Mouse (Mus musculus) intestine, embryonic 15.5 days (tissue): ENCODE measurements around the gene Inava. TPM values are rescaled to one million over a fixed set of nuclear protein-coding genes. Genes with fewer than 3 reads are reported as not detected.

Experiments
- ATAC-seq: fragments of 200-750 bp; cut with Nextera tagmentation; 2 replicates; pipeline ENCODE4 v1.8.0; 2017; ENCODE audit warnings: moderate TSS enrichment, moderate library complexity
- H3K27ac ChIP-seq: fragments of 300-500 bp; sonication (generic); 2 replicates; pipeline ENCODE4 v1.5.1; 2015; ENCODE audit warnings: mild to moderate bottlenecking, inconsistent platforms
- H3K27me3 ChIP-seq: fragments of 300-500 bp; sonication (generic); replicated peaks from 2 replicates; pipeline ENCODE4 v1.6.1; 2015; ENCODE audit warnings: inconsistent platforms
- H3K36me3 ChIP-seq: fragments of 300-500 bp; sonication (generic); 2 replicates; pipeline ENCODE4 v1.6.1; 2015; ENCODE audit warnings: inconsistent platforms
- H3K4me1 ChIP-seq: fragments of 300-500 bp; sonication (generic); replicated peaks from 2 replicates; pipeline ENCODE4 v1.6.1; 2015; ENCODE audit warnings: inconsistent platforms
- H3K4me2 ChIP-seq: fragments of 300-500 bp; sonication (generic); replicated peaks from 2 replicates; pipeline ENCODE4 v1.6.1; 2015; ENCODE audit warnings: mild to moderate bottlenecking, inconsistent platforms
- H3K4me3 ChIP-seq: fragments of 300-500 bp; sonication (generic); replicated peaks from 2 replicates; pipeline ENCODE4 v1.5.1; 2015; ENCODE audit warnings: inconsistent platforms
- H3K9ac ChIP-seq: fragments of 300-500 bp; sonication (generic); 2 replicates; pipeline ENCODE4 v1.6.1; 2015; ENCODE audit warnings: inconsistent platforms
- H3K9me3 ChIP-seq: fragments of 300-500 bp; sonication (generic); 2 replicates; pipeline ENCODE4 v1.6.1; 2016; ENCODE audit warnings: inconsistent platforms
- WGBS: fragments of 180-500 bp; shearing (Covaris S2); methylation state at CpG from one replicate; pipeline ENCODE4 v1.1.7; 2015; 5-methylcytosine and 5-hydroxymethylcytosine counted together
- polyA plus RNA-seq: library from polyadenylated mRNA; unstranded; fragments of >200 nt; fragmentation: Nextera tagmentation; extraction: Ambion mirVana; gene quantifications from 2 replicates; pipeline ENCODE4 v1.2.1, GENCODE M21; 2015

The Inava gene
- polyA plus RNA-seq, 1 experiment from 2014 or later, result 29.2 TPM

- Histone ChIP-seq H3K4me2 (peak overlapping the region; percentile 92), H3K27ac (peak overlapping the region; percentile 94), H3K4me1 (peaks cover 53% of the 10 kb centered on the region), H3K9ac (peak overlapping the region; percentile 33; the same call in 1 of the 2 replicates), H3K4me3 (peak overlapping the region; percentile 38), H3K36me3 (peaks cover 18% of the 10 kb centered on the region; the same call in 1 of the 2 replicates), H3K9me3 (no peaks in the 10 kb centered on the region), H3K27me3 (no peaks in the 10 kb centered on the region)
- ATAC-seq, result peak; percentile 79
- 15% methylated on average over 13 of the region's 13 CpGs for WGBS
Observed at GRCm38 (mm10) chr1:136228328-136229039, 5.6 kb downstream of the Inava start.

GRCm38 (mm10) chr1:136227870-136228269 is 6.2 kb downstream of the Inava start:
- Histone ChIP-seq H3K27ac (peak overlapping the region; percentile 94), H3K4me2 (peak overlapping the region; percentile 92), H3K36me3 (peaks cover 18% of the 10 kb centered on the region; the same call in 1 of the 2 replicates), H3K9me3 (no peaks in the 10 kb centered on the region), H3K27me3 (no peaks in the 10 kb centered on the region), H3K9ac (no peak overlapping the region), H3K4me3 (peak overlapping the region; percentile 38; the same call in 1 of the 2 replicates), H3K4me1 (peaks cover 55% of the 10 kb centered on the region)
- peak; percentile 0; the same call in 1 of the 2 replicates for ATAC-seq
- 40% methylated on average over 4 of the region's 4 CpGs for WGBS

DNA sequence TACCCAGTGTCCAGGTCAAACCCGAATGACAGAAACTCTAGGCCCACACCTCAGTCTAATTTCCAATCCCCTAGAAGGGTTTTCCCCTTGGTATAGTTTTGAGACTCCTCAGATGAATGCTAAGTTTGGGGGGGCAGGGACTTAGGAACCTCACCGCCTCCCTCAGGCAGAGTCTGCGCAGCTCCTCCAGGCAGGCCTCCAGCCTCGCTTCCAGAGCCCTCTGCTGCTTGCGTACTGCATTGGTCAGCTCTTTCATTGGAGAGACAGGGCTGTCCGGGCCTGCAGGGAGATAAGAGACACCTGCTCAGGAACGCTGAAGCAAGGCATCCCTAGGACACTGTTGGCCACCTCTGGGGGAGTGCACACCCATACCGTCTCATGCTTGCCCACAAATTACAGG is 7.4 kb downstream of the Inava start:
- no peak overlapping the region for H3K9ac ChIP-seq
- no peak overlapping the region for H3K4me3 ChIP-seq
- 80% methylated on average over 8 of the region's 8 CpGs for WGBS
- H3K4me2 ChIP-seq, result no peak overlapping the region
- ATAC-seq, result no peak
- no peaks in the 10 kb centered on the region for H3K9me3 ChIP-seq
- H3K27ac ChIP-seq, result no peak overlapping the region
- peaks cover 18% of the 10 kb centered on the region; the same call in 1 of the 2 replicates for H3K36me3 ChIP-seq
- no peaks in the 10 kb centered on the region for H3K27me3 ChIP-seq
- H3K4me1 ChIP-seq, result peaks cover 48% of the 10 kb centered on the region

DNA sequence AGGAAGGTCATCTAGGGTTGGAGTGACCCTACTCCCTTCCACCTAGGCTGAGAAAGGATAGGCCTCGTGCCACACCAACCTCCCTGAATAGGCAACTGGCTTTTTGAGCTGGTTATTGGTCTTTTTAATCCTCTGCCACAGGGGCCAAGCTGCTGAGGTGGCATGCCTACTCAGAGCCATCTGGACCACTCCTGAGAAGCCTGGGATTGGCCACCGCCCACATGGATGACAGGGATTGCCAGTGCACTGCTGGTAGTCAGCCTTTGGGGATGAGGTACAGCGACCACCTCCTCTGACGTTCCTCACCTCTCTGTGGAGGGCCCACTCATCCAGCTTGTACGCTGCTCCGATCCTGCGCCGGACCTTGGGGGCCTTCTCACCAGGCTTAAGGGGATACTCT is 8.2 kb downstream of the Inava start:
- Histone ChIP-seq H3K9ac (no peak overlapping the region), H3K27me3 (no peaks in the 10 kb centered on the region), H3K4me3 (no peak overlapping the region), H3K36me3 (peaks cover 18% of the 10 kb centered on the region; the same call in 1 of the 2 replicates), H3K4me2 (no peak overlapping the region), H3K27ac (no peak overlapping the region), H3K4me1 (peaks cover 47% of the 10 kb centered on the region), H3K9me3 (no peaks in the 10 kb centered on the region)
- WGBS, result 96% methylated on average over 8 of the region's 8 CpGs
- ATAC-seq, result no peak

- Histone ChIP-seq H3K4me1 (peaks cover 39% of the 10 kb centered on the region), H3K4me3 (no peak overlapping the region), H3K9me3 (no peaks in the 10 kb centered on the region), H3K4me2 (no peak overlapping the region), H3K27ac (0 out of 2 replicates have a peak overlapping the region, but pooled peaks have one; percentile 51), H3K36me3 (peaks cover 21% of the 10 kb centered on the region; the same call in 1 of the 2 replicates), H3K27me3 (no peaks in the 10 kb centered on the region), H3K9ac (no peak overlapping the region)
- WGBS, result 85% methylated on average over 10 of the region's 10 CpGs
- no peak for ATAC-seq
Observed at GRCm38 (mm10) chr1:136223758-136224342, 10.2 kb downstream of the Inava start.

GRCm38 (mm10) chr1:136222386-136222785 is 11.7 kb downstream of the Inava start:
- H3K9me3 ChIP-seq, result no peaks in the 10 kb centered on the region
- H3K36me3 ChIP-seq, result peaks cover 27% of the 10 kb centered on the region; the same call in 1 of the 2 replicates
- no peak for ATAC-seq

GRCm38 (mm10) chr1:136220037-136220871 is 13.8 kb downstream of the Inava start:
- H3K4me1 ChIP-seq, result peaks cover 17% of the 10 kb centered on the region
- no peak overlapping the region for H3K9ac ChIP-seq
- H3K36me3 ChIP-seq, result peaks cover 30% of the 10 kb centered on the region

More at GRCm38 (mm10) chr1:136222386-136222785, 11.7 kb downstream of the Inava start:
- no peak overlapping the region for H3K27ac ChIP-seq
- H3K27me3 ChIP-seq, result no peaks in the 10 kb centered on the region
- H3K4me2 ChIP-seq, result no peak overlapping the region
- H3K9ac ChIP-seq, result no peak overlapping the region
- H3K4me1 ChIP-seq, result peaks cover 24% of the 10 kb centered on the region
- H3K4me3 ChIP-seq, result no peak overlapping the region
- 71% methylated on average over 10 of the region's 10 CpGs for WGBS

GRCm38 (mm10) chr1:136214304-136214703 is 19.8 kb downstream of the Inava start:
- Histone ChIP-seq H3K36me3 (peaks cover 21% of the 10 kb centered on the region), H3K9ac (no peak overlapping the region), H3K27me3 (no peaks in the 10 kb centered on the region), H3K4me1 (no peaks in the 10 kb centered on the region), H3K4me2 (no peak overlapping the region), H3K27ac (no peak overlapping the region), H3K9me3 (no peaks in the 10 kb centered on the region), H3K4me3 (no peak overlapping the region)
- ATAC-seq, result no peak
- WGBS, result 77% methylated on average over 15 of the region's 15 CpGs

More at GRCm38 (mm10) chr1:136220037-136220871, 13.8 kb downstream of the Inava start:
- peak; percentile 91 for ATAC-seq
- H3K4me2 ChIP-seq, result peak overlapping the region; percentile 46
- H3K4me3 ChIP-seq, result peak overlapping the region; percentile 12; the same call in 1 of the 2 replicates
- H3K9me3 ChIP-seq, result no peaks in the 10 kb centered on the region
- H3K27me3 ChIP-seq, result no peaks in the 10 kb centered on the region
- WGBS, result 52% methylated on average over 10 of the region's 10 CpGs
- H3K27ac ChIP-seq, result peak overlapping the region; percentile 90

- ATAC-seq, result peak; percentile 45
- no peaks in the 10 kb centered on the region for H3K27me3 ChIP-seq
- H3K27ac ChIP-seq, result no peak within 1 kb of the TSS
- peaks cover 14% of the 10 kb centered on the region for H3K36me3 ChIP-seq
- H3K9me3 ChIP-seq, result no peaks in the 10 kb centered on the region
- no peak within 1 kb of the TSS for H3K9ac ChIP-seq
- no peak within 1 kb of the TSS for H3K4me3 ChIP-seq
- no peak within 1 kb of the TSS for H3K4me2 ChIP-seq
- H3K4me1 ChIP-seq, result no peaks in the 10 kb centered on the region
- WGBS, result 53% methylated on average over 3 of the region's 3 CpGs
Observed at GRCm38 (mm10) chr1:136212803-136213202, 21.3 kb downstream of the Inava start, which contains the start of gene Mroh3. TSS of gene Mroh3 (minus strand) at chr1:136212828.

GRCm38 (mm10) chr1:136190033-136190432 is 44.0 kb downstream of the Inava start:
- H3K36me3 ChIP-seq, result no peaks in the 10 kb centered on the region
- WGBS, result 80% methylated on average over 5 of the region's 5 CpGs
- no peak overlapping the region for H3K4me2 ChIP-seq
- H3K27me3 ChIP-seq, result no peaks in the 10 kb centered on the region
- ATAC-seq, result peak; percentile 74
- no peaks in the 10 kb centered on the region for H3K4me1 ChIP-seq
- no peak overlapping the region for H3K27ac ChIP-seq
- H3K9me3 ChIP-seq, result no peaks in the 10 kb centered on the region
- H3K9ac ChIP-seq, result no peak overlapping the region
- no peak overlapping the region for H3K4me3 ChIP-seq

DNA sequence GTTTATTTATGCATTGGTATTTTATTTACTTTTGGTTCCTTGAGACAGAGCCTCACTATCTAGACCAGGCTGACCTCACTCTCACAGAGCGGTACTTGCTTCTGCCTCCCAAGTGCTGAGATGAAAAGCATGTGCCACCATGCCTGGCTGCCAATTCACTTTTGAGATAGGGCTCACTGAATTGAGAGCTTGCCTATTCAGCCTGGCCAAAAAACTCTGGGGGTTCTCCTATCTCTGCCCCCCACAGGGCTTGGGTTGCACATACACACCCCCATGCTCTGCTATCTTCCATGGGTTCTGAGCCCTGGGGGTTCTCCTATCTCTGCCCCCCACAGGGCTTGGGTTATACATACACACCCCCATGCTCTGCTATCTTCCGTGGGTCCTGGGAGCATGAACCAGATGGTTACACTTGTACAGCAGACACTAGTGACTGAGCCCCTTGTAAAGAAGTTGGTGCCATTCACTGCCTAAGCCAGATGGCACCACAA is 54.5 kb downstream of the Inava start:
- H3K27ac ChIP-seq, result no peak overlapping the region
- 63% methylated on average over 2 of the region's 2 CpGs for WGBS
- peaks cover 18% of the 10 kb centered on the region for H3K4me1 ChIP-seq
- no peak for ATAC-seq
- H3K4me3 ChIP-seq, result no peak overlapping the region
- H3K9me3 ChIP-seq, result no peaks in the 10 kb centered on the region
- no peaks in the 10 kb centered on the region for H3K27me3 ChIP-seq
- no peak overlapping the region for H3K4me2 ChIP-seq
- H3K9ac ChIP-seq, result no peak overlapping the region
- H3K36me3 ChIP-seq, result no peaks in the 10 kb centered on the region

- 53% methylated on average over 6 of the region's 6 CpGs for WGBS
Observed at GRCm38 (mm10) chr1:136178741-136179140, 55.3 kb downstream of the Inava start.

More at GRCm38 (mm10) chr1:136178741-136179140, 55.3 kb downstream of the Inava start:
- Histone ChIP-seq H3K36me3 (no peaks in the 10 kb centered on the region), H3K9ac (no peak overlapping the region), H3K4me1 (peaks cover 25% of the 10 kb centered on the region), H3K4me3 (no peak overlapping the region), H3K9me3 (no peaks in the 10 kb centered on the region), H3K27ac (no peak overlapping the region), H3K27me3 (no peaks in the 10 kb centered on the region), H3K4me2 (no peak overlapping the region)
- ATAC-seq, result no peak
